Mouse (Mus musculus): ENCODE measurements around the gene Eif2b1. TPM values are rescaled to one million over a fixed set of nuclear protein-coding genes. Genes with fewer than 3 reads are reported as not detected.

Eif2b1 gene
- polyA plus RNA-seq, 1 experiment from 2014 or later, result 72.9 TPM

GRCm38 (mm10) chr5:124529191-124529651 is 49.7 kb downstream of the Eif2b1 start:
- WGBS (ENCODE audit: insufficient replicate concordance), result 20% methylated on average over 8 of the region's 8 CpGs
- no peaks in the 10 kb centered on the region for H3K9me3 ChIP-seq (replicated peaks; ENCODE audit: control insufficient read depth, low read length)
- peak overlapping the region; percentile 86 for H3K4me3 ChIP-seq (ENCODE audit: low read depth, low read length)
- peak overlapping the region; percentile 31; the same call in 1 of the 2 replicates for H3K27ac ChIP-seq (ENCODE audit: low read depth, low read length)
- H3K27me3 ChIP-seq (ENCODE audit: control insufficient read depth, insufficient read depth, low read length), result no peaks in the 10 kb centered on the region
- H3K36me3 ChIP-seq (ENCODE audit: control insufficient read depth, insufficient read depth, low read length), result no peaks in the 10 kb centered on the region
- H3K4me2 ChIP-seq, result peak overlapping the region; percentile 70
- peaks cover 27% of the 10 kb centered on the region for H3K4me1 ChIP-seq (ENCODE audit: control insufficient read depth, insufficient read depth, low read length)
- no peak for ATAC-seq (replicated peaks; ENCODE audit: insufficient number of reproducible peaks, low FRiP score, low TSS enrichment)
- H3K9ac ChIP-seq (ENCODE audit: low read depth, low read length), result peak overlapping the region; percentile 90

GRCm38 (mm10) chr5:124528791-124529190 is 50.1 kb downstream of the Eif2b1 start:
- peak overlapping the region; percentile 86 for H3K4me3 ChIP-seq (ENCODE audit: low read depth, low read length)
- no peaks in the 10 kb centered on the region for H3K36me3 ChIP-seq (ENCODE audit: control insufficient read depth, insufficient read depth, low read length)
- peaks cover 27% of the 10 kb centered on the region for H3K4me1 ChIP-seq (ENCODE audit: control insufficient read depth, insufficient read depth, low read length)
- 42% methylated on average over 9 of the region's 9 CpGs for WGBS (ENCODE audit: insufficient replicate concordance)
- peak overlapping the region; percentile 31; the same call in 1 of the 2 replicates for H3K27ac ChIP-seq (ENCODE audit: low read depth, low read length)
- H3K27me3 ChIP-seq (ENCODE audit: control insufficient read depth, insufficient read depth, low read length), result no peaks in the 10 kb centered on the region
- H3K9me3 ChIP-seq (replicated peaks; ENCODE audit: control insufficient read depth, low read length), result no peaks in the 10 kb centered on the region
- ATAC-seq (replicated peaks; ENCODE audit: insufficient number of reproducible peaks, low FRiP score, low TSS enrichment), result no peak
- peak overlapping the region; percentile 70 for H3K4me2 ChIP-seq
- peak overlapping the region; percentile 90 for H3K9ac ChIP-seq (ENCODE audit: low read depth, low read length)

GRCm38 (mm10) chr5:124528351-124528750 is 50.6 kb downstream of the Eif2b1 start:
- Histone ChIP-seq H3K27ac (ENCODE audit: low read depth, low read length) (peak overlapping the region; percentile 31; the same call in 1 of the 2 replicates), H3K27me3 (ENCODE audit: control insufficient read depth, insufficient read depth, low read length) (no peaks in the 10 kb centered on the region), H3K4me3 (ENCODE audit: low read depth, low read length) (peak overlapping the region; percentile 86; the same call in 1 of the 2 replicates), H3K9me3 (replicated peaks; ENCODE audit: control insufficient read depth, low read length) (no peaks in the 10 kb centered on the region), H3K4me2 (peak overlapping the region; percentile 70), H3K9ac (ENCODE audit: low read depth, low read length) (peak overlapping the region; percentile 90; the same call in 1 of the 2 replicates), H3K4me1 (ENCODE audit: control insufficient read depth, insufficient read depth, low read length) (peaks cover 27% of the 10 kb centered on the region), H3K36me3 (ENCODE audit: control insufficient read depth, insufficient read depth, low read length) (no peaks in the 10 kb centered on the region)
- no peak for ATAC-seq (replicated peaks; ENCODE audit: insufficient number of reproducible peaks, low FRiP score, low TSS enrichment)
- WGBS (ENCODE audit: insufficient replicate concordance), result 73% methylated on average over 4 of the region's 4 CpGs

GRCm38 (mm10) chr5:124524943-124525342 is 54.0 kb downstream of the Eif2b1 start:
- Histone ChIP-seq H3K9me3 (replicated peaks; ENCODE audit: control insufficient read depth, low read length) (no peaks in the 10 kb centered on the region), H3K27me3 (ENCODE audit: control insufficient read depth, insufficient read depth, low read length) (no peaks in the 10 kb centered on the region), H3K4me1 (ENCODE audit: control insufficient read depth, insufficient read depth, low read length) (peaks cover 15% of the 10 kb centered on the region), H3K36me3 (ENCODE audit: control insufficient read depth, insufficient read depth, low read length) (no peaks in the 10 kb centered on the region), H3K9ac (ENCODE audit: low read depth, low read length) (no peak overlapping the region), H3K27ac (ENCODE audit: low read depth, low read length) (no peak overlapping the region), H3K4me3 (ENCODE audit: low read depth, low read length) (no peak overlapping the region), H3K4me2 (no peak overlapping the region)
- no peak for ATAC-seq (replicated peaks; ENCODE audit: insufficient number of reproducible peaks, low FRiP score, low TSS enrichment)
- 81% methylated on average over 5 of the region's 5 CpGs for WGBS (ENCODE audit: insufficient replicate concordance)

- Histone ChIP-seq H3K4me1 (ENCODE audit: control insufficient read depth, insufficient read depth, low read length) (no peaks in the 10 kb centered on the region), H3K9ac (ENCODE audit: low read depth, low read length) (no peak overlapping the region), H3K27ac (ENCODE audit: low read depth, low read length) (no peak overlapping the region), H3K4me3 (ENCODE audit: low read depth, low read length) (no peak overlapping the region), H3K4me2 (no peak overlapping the region), H3K9me3 (replicated peaks; ENCODE audit: control insufficient read depth, low read length) (no peaks in the 10 kb centered on the region), H3K36me3 (ENCODE audit: control insufficient read depth, insufficient read depth, low read length) (no peaks in the 10 kb centered on the region), H3K27me3 (ENCODE audit: control insufficient read depth, insufficient read depth, low read length) (no peaks in the 10 kb centered on the region)
- WGBS (ENCODE audit: insufficient replicate concordance), result 92% methylated on average over 8 of the region's 8 CpGs
- ATAC-seq (replicated peaks; ENCODE audit: insufficient number of reproducible peaks, low FRiP score, low TSS enrichment), result no peak
These were observed 55.9 kb downstream of the Eif2b1 start for GRCm38 (mm10) chr5:124523032-124523431.

- Histone ChIP-seq H3K9me3 (replicated peaks; ENCODE audit: control insufficient read depth, low read length) (no peaks in the 10 kb centered on the region), H3K4me3 (ENCODE audit: low read depth, low read length) (no peak overlapping the region), H3K4me2 (no peak overlapping the region), H3K27ac (ENCODE audit: low read depth, low read length) (no peak overlapping the region), H3K9ac (ENCODE audit: low read depth, low read length) (no peak overlapping the region), H3K4me1 (ENCODE audit: control insufficient read depth, insufficient read depth, low read length) (no peaks in the 10 kb centered on the region), H3K36me3 (ENCODE audit: control insufficient read depth, insufficient read depth, low read length) (0 out of 2 replicates have a peak, but pooled peaks cover 2% of the 10 kb centered on the region), H3K27me3 (ENCODE audit: control insufficient read depth, insufficient read depth, low read length) (no peaks in the 10 kb centered on the region)
- 79% methylated on average over 4 of the region's 4 CpGs for WGBS (ENCODE audit: insufficient replicate concordance)
- ATAC-seq (replicated peaks; ENCODE audit: insufficient number of reproducible peaks, low FRiP score, low TSS enrichment), result no peak
These were observed 57.3 kb downstream of the Eif2b1 start for GRCm38 (mm10) chr5:124521588-124521987.

Other genes with a start within 250 kb of the Eif2b1 start
- gene Cdk2ap1, start 216.0 kb downstream of the Eif2b1 start, polyA plus RNA-seq (2014; fragmentation: Nextera tagmentation; extraction: Ambion mirVana), result 94.3 and 96.8 TPM in 2 replicates
- 59.9 and 81.6 TPM in 2 replicates for gene Sbno1, start 153.1 kb downstream of the Eif2b1 start, polyA plus RNA-seq (2014; fragmentation: Nextera tagmentation; extraction: Ambion mirVana)
- 89.5 and 93.9 TPM in 2 replicates for gene Kmt5a, start 139.2 kb downstream of the Eif2b1 start, polyA plus RNA-seq (2014; fragmentation: Nextera tagmentation; extraction: Ambion mirVana)
- gene Rilpl2, start 100.8 kb downstream of the Eif2b1 start, polyA plus RNA-seq (2014; fragmentation: Nextera tagmentation; extraction: Ambion mirVana), result 15.5 and 16.3 TPM in 2 replicates
- gene Snrnp35, start 96.0 kb downstream of the Eif2b1 start, polyA plus RNA-seq (2014; fragmentation: Nextera tagmentation; extraction: Ambion mirVana), result 12.4 and 12.8 TPM in 2 replicates
- gene Rilpl1, start 47.7 kb downstream of the Eif2b1 start, polyA plus RNA-seq (2014; fragmentation: Nextera tagmentation; extraction: Ambion mirVana), result 25.3 and 27.6 TPM in 2 replicates
- gene Tmed2, start 38.4 kb downstream of the Eif2b1 start, polyA plus RNA-seq (2014; fragmentation: Nextera tagmentation; extraction: Ambion mirVana), result 490 and 526 TPM in 2 replicates
- gene Ddx55, start 26.3 kb downstream of the Eif2b1 start, polyA plus RNA-seq (2014; fragmentation: Nextera tagmentation; extraction: Ambion mirVana), result 7.5 and 8.4 TPM in 2 replicates
- 36.8 and 39.7 TPM in 2 replicates for gene Gtf2h3, start within 50 bp of the Eif2b1 start, polyA plus RNA-seq (2014; fragmentation: Nextera tagmentation; extraction: Ambion mirVana)
- gene Atp6v0a2, start 49.4 kb upstream of the Eif2b1 start, polyA plus RNA-seq (2014; fragmentation: Nextera tagmentation; extraction: Ambion mirVana), result 35.6 and 38.6 TPM in 2 replicates
- gene Dnah10, start 146.0 kb upstream of the Eif2b1 start, polyA plus RNA-seq (2014; fragmentation: Nextera tagmentation; extraction: Ambion mirVana), result 0.03 and 0.04 TPM in 2 replicates

Data from heart, embryonic 11.5 days (tissue).